Mouse (Mus musculus) skeletal muscle tissue, adult 2 months (tissue): ENCODE measurements around the gene Coq10a.
"Not testable (repeated sequence)": the region's sequence is repeated elsewhere in the genome, so short reads cannot be mapped to it uniquely, and the experiment has no call there.

ENCODE experiments used
- DNase-seq: peaks from one replicate; pipeline ENCODE4 v3.0.0-alpha.2; 2012; ENCODE audit warnings: low read depth, low spot score

The Coq10a gene

DNA sequence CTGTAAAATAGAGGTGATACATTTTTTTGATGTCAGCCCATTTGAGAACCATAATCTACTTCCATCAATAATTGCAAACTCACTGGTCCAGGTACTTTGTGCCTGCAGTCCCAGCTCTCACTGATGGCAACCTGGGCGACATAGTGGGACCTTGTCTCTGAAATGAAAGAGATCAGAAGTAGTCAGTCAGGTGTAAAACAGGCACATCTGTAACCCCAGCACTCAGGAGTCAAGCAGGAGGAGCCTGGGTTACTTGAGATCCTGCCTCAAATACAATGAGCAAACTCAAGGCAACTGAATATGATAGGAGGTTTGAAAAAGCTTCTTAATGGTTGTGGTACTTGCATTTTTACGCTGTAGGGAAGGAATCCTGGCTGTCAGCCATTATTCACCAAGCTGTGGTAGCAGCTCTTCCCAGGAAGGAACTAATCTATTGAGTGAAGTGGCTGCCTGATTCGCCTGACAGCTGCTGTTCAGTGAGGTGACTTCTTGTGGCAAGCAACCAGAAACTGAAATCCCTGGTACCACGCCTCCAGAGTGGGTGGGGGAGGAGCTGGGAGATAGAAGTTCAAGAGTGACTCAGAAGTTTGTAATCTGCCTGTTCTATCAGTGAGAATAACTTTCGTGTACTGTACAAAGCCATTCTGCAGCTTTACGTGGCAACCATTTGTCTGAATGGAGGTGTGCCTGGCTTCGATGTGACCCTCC is 24.1 kb downstream of the Coq10a start:
- DNase-seq = peak; percentile 84

DNA sequence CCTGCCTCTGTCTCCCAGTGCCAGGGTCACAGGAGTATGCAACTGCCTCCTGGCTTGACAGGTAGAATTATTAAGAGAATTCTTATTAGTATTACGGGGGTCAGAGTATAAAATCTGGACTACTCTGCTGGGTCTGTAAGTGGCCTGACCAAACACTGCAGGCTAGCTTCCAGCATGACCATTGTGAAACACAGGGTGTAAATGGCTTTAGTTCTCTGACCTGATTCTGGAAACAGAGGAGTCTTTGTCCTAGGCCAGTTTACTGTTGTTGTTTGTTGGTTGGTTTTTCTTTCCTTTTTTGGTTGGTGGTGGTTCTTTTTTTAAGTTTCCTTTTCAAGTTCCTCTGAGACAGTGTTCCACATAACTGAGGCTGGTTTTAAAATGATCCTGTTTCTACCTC is 25.4 kb downstream of the Coq10a start:
- no peak for DNase-seq

- no peak for DNase-seq
Observed at GRCm38 (mm10) chr10:128340257-128340656, 28.5 kb downstream of the Coq10a start.

- DNase-seq = peak; percentile 83
Observed at GRCm38 (mm10) chr10:128338948-128339347, 29.8 kb downstream of the Coq10a start.

DNA sequence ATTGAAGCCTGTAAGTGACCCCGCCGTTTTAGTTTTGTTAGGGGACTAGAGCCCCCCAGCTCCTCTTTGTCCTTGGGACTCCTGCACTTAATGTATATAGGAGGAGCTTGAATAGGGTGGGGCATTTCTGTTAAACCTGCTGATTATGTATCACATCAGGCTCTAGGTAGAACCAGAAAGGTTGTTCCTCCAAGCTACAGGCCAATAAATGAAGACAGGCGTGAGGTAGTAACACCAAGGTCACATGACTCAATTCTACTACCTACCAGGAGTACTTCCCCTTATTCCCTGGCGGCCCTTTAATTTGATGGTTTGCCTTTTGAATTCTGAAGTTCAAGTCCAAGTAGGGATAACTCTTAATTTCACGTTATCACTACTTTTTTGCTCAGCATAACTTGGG is 30.4 kb downstream of the Coq10a start:
- no peak for DNase-seq

GRCm38 (mm10) chr10:128337306-128338181 is 31.3 kb downstream of the Coq10a start, which contains the start of gene Cs:
Cs (plus strand) TSS chr10:128337734.
- DNase-seq = peak; percentile 98

DNA sequence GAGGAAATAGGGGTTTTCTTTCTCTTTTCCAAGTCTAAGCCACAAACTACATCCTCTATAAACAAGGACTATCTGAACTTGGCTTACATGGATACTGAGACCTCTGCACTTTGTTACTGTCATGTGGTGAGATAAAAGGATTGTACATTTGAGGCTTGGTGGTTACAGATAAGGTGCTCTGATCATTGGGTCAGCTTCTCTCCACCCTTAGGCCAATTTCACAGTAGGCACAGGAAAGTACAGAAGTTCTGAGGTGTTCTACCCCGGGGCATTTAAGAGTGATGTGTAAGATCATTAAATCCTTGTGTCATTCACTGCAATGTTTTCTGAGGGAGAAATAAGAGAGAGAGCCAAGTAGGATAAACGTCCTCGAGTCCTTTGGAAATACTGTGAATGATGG is 32.2 kb downstream of the Coq10a start:
- DNase-seq = no peak

- no peak for DNase-seq
Observed at GRCm38 (mm10) chr10:128336195-128336594, 32.6 kb downstream of the Coq10a start.

DNA sequence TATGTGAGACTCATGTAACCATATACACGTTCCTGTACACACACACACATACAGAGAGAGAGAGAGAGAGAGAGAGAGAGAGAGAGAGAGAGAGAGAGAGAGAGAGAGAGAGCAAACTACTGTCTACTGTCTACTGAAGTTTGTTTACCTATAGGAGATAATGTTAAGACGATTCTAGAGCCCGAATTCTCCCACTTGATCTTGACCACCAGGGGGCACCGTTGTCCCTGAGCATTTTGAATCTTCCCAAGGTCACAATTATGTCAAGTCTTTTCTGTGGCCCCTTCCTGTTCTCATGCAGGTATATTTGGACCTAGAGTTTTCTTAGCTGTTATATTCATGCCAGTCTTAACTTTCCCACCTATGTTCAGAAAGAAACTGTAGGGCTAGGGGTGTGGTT is 33.2 kb downstream of the Coq10a start:
- peak; percentile 74 for DNase-seq

DNA sequence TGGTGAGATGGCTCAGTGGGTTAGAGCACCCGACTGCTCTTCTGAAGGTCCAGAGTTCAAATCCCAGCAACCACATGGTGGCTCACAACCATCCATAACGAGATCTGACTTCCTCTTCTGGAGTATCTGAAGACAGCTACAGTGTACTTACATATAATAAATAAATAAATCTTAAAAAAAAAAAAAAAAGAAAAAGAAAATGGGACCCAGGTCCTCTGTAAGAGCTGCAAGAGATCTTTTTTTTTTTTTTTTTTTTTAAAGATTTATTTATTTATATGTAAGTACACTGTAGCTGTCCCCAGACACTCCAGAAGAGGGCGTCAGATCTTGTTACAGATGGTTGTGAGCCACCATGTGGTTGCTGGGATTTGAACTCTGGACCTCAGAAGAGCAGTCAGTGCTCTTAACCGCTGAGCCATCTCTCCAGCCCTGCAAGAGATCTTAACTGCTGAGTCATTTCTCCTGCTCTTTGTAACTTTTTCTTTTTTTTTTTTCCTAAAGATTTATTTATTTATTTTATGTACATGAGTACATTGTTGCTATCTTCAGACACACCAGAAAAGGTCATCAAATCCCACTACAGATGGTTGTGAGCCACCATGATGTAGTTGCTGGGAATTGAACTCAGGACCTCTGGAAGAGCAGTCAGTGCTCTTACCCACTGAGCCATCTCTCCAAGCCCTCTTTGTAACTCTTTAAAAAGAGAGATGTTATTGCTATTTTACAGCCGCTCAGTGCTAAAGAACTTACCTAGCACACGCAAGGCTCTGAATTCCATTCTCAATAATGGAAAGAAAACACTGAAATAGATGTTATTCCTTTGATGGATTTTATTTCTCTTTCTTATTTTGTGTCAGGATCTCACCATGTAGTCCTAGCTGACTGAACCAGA is 36.2 kb downstream of the Coq10a start:
- not testable (repeated sequence) for DNase-seq

- DNase-seq = no peak
Observed at GRCm38 (mm10) chr10:128327610-128328009, 41.2 kb downstream of the Coq10a start.

DNA sequence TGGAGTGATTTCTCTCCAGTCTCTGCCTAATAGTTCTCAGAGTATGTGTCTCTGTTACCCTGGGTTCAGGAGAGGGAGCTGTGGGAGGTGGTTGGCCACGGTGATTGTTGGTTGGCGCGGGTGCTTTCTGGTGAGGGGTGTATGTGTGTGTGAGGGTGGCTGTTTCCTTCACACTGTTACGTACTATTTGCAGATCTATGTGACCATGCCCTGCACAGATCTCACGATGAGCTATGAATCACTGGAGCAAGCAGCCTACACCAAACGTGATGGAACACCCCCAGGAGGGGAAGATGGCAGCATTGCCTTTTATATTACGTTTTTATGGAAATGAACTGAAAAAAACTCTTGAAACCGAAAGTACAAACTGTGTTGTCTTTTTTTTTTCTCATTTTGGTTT is 42.0 kb downstream of the Coq10a start:
- no peak for DNase-seq

DNA sequence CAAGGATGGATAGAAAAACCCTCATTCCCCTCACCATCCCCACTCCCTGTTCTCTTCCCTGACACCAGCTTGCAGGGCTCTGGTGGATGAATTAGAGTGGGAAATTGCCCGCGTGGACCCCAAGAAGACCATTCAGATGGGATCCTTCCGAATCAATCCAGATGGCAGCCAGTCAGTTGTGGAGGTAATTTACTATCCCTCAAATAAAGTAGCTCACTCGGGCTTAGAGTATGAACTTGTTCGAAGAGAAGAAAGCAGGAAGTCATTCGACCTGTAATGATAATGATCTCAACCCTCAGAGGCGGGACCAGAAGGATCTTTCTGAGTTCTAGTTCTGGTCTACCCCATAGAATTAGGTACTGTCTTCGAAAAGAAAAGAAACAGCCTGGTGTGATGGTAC is 45.3 kb downstream of the Coq10a start:
- no peak for DNase-seq

DNA sequence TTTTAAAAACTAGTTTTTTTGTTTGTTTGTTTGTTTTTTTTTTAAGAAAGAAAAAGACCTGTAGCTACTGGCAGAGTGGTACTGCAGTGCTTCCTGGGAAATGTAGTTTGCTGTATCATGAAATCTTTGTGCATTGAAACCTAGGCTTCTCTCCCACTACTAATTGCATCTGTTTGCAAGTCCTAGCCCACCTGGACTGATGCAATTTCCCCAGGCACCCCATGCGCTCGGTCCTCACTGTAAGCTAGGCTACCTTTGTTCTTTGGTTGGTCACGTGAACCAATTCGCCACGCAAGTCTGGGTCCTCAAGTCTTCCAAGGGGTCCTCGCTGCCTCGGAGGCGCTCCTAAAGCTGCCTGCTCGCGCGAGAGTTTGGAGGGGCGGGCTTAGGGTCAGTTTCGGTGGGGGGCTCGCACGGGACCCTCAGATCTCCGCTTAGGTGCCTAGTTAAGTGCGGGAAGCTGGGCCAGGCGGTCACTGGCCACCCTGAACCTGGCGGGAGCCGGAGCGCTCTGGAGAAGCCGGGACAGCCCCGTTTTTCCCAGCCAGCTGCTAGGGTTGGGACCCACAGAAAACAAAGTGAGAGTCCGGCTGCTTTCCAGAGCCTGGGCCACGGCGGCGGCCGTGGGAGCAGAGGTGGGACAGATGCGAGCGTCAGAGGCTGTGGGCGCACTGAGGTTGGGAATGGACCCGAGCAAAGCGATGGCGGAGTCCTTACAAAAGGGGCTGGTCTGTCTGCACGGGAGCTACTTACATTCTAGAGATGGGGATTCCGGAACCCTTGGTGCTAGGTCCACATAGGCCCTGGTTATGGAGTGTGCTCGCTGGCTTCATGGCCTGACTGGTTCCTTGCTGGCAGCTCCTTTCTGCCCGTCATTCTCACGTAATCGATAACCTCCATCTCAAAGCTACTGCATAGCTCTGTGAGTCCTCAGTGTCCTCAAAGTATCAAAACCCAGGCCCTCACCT is 46.4 kb downstream of the Coq10a start, which contains the start of gene Cnpy2:
TSS of gene Cnpy2 (plus strand) at position 319 of the 968 bp plus-strand sequence.
- DNase-seq = peak; percentile 76

- no peak for DNase-seq
Observed at GRCm38 (mm10) chr10:128321641-128322040, 47.2 kb downstream of the Coq10a start.

- no peak for DNase-seq
Observed at GRCm38 (mm10) chr10:128315578-128315977, 53.2 kb downstream of the Coq10a start.
